Mouse (Mus musculus) kidney, adult 2 months (tissue): ENCODE results near the gene Zxdc.

Experiments
- CTCF ChIP-seq: fragments of 200-500 bp; conservative IDR thresholded peaks from 2 replicates; pipeline ENCODE4 v1.5.1; 2011; ENCODE audit warnings: low read depth, mild to moderate bottlenecking, control low read depth, low read length, moderate library complexity, mixed read lengths; ENCODE audit not compliant: insufficient read depth, insufficient read length
- POLR2A ChIP-seq: fragments of 200-500 bp; IDR thresholded peaks from one replicate; pipeline ENCODE4 v1.6.1; 2011; ENCODE audit warnings: low read depth, low read length, control low read depth

GRCm38 (mm10) chr6:90347183-90347582, 22.1 kb upstream of the Zxdc start:
- TF ChIP-seq CTCF: no peak
- no peak for TF ChIP-seq POLR2A
